Mouse (Mus musculus): ENCODE results near the gene Inha.

Inha gene

DNA sequence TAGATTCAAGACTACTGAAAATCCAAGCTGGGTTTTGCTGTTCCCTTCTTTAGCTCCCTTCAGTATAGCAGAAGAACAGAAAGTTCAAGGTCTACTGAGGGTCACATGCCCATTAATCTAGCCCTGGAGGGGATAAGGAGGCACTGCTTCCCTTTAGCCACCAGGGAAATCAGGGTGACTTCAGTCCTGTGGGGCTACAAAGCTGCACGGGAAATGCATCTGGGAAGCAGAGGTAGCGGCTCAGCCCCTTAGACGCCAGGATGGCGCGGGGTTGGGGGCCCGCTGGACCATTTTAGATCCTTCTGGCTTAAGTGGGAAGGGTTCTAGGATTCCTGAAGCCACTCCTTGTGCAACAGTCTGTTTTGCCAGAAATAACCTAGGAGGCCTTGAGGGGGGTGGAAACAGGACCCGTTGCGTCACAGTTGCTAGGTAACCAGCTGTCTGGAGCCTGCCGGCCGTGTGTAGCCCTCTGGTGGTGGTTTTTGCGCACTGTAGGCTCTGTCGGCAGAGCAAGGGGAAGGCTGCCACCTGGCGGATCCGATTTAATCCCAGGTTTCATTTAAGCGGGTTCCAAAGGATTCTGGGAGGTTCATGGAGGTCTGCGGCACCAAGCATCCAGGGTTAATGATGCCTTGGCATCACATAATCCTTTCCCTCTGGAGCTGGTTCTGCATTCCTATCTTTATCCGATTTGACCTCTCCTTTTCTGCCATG, 52.5 kb downstream of the Inha start:
- DNase-seq: peak; percentile 98
